Mouse (Mus musculus) layer of hippocampus, postnatal 14 days (tissue): ENCODE data around the gene Slc45a2. TPM values are rescaled to one million over a fixed set of nuclear protein-coding genes. Genes with fewer than 3 reads are reported as not detected.

ENCODE experiments used
- DNase-seq, 2 experiments: peaks; one replicate each; pipeline ENCODE4 v3.0.0; 2021 to 2022; ENCODE audit warnings: low spot score in 2 of 2, mixed read lengths in 1 of 2
- total RNA-seq, 2 experiments: library from RNA; stranded (reverse); gene quantifications; 2 replicates each; pipeline ENCODE4 v1.2.3; 2021

Slc45a2 gene
- total RNA-seq, 2 experiments from 2014 or later = not detected

- no peak for DNase-seq
Observed at GRCm38 (mm10) chr15:11065528-11066171, 65.1 kb downstream of the Slc45a2 start.

DNA sequence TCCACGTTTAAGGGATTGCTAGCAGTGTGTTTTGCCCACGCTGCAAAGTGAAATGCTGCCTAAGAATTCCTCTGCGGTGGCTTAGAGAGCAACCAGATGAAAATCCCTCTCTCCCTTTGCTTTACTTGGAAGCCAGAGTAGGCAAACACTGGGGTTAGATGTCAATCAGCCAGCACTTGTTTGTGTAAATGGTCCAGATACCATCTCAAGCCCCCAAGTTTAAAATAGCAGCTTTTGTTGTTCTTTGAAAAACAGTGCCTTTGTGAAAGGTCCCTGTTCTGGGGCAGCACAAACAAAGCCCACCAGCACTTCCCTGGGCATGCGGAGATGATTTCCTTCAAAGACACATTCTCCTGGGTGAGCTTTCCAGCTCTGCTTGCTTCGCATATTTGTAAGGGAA is 65.8 kb downstream of the Slc45a2 start:
- no peak for DNase-seq

DNA sequence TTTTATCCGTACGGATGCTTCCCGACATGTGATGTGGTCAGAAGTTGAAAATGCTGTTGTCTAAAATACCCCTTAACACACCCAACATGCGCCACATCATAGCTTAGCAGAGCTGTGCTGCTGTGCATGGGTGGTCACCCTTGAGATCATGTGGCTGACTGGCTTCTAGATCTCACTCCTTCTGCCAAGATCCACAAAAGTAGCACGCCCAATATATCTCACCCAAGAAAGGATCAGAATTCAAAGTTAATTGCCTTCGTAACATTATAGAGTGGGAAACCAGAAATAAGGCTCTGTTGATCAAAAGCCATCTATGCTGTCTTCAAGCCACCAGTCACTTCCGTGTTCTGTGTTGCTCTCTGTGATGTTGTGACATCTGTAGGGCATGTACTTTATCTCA is 67.4 kb downstream of the Slc45a2 start:
- no peak for DNase-seq

DNA sequence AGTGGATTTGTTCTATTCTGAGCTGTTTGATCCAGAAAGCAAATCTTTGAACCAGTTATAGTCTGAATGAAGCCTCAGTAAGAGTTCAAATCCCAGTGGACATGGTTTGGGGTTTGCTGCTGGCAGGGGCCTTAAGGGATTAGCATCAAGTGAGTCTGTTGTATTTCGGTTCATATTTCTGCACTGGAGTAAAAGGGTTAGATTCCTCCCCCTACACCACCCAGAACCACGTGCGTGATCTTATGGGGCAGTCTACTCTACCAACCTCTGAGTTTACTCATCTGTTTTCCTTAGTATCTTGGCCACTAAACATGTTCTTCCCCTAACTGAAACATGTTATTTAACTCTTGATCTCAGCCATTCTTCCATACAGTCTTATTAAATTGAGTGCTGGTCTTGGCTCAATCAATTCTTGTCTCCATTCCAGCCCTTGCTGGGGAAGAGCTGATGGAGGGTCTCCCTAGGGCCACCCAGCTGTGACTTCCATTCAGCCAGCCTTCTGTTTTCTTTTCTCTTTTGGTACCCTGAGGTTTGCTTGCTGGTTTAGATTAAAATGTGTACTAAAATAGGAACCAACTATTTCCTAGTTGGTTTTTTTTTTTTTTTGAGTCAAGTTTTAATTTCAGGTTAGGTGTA is 75.3 kb downstream of the Slc45a2 start:
- no peak for DNase-seq

Other genes with a start within 250 kb of the Slc45a2 start
- gene C1qtnf3, start 48.4 kb upstream of the Slc45a2 start, total RNA-seq = under 1 TPM in 1 of 2 experiments, not detected in 1; 0.53 TPM
- 1 to 10 TPM; 8.5 to 9.4 TPM for gene Amacr, start 19.0 kb upstream of the Slc45a2 start, total RNA-seq
- gene Rxfp3, start 37.3 kb downstream of the Slc45a2 start, total RNA-seq = 1 to 10 TPM; 5.9 to 7.1 TPM
- gene Adamts12, start 64.1 kb downstream of the Slc45a2 start, total RNA-seq = 1 to 10 TPM; 2.5 to 3.0 TPM